Mouse (Mus musculus) ES-Bruce4 (cell line): ENCODE measurements at regions not wholly inside any gene's neighbourhood (a gene's known extent, or its start where the extent isn't known, plus 50 kb on each side); places are given as distances from the start of the nearest gene placed in this dataset.

Source experiments
- CTCF ChIP-seq: IDR thresholded peaks from one replicate; pipeline ENCODE4 v1.8.1; 2011; ENCODE audit warnings: low read depth, low read length
- EP300 ChIP-seq: IDR thresholded peaks from 2 replicates; pipeline ENCODE4 v1.6.1; 2011; ENCODE audit warnings: low read depth, low read length; ENCODE audit not compliant: insufficient read depth
- POLR2A ChIP-seq: IDR thresholded peaks from one replicate; pipeline ENCODE4 v1.8.1; 2011; ENCODE audit warnings: low read length; ENCODE audit not compliant: insufficient read depth

DNA sequence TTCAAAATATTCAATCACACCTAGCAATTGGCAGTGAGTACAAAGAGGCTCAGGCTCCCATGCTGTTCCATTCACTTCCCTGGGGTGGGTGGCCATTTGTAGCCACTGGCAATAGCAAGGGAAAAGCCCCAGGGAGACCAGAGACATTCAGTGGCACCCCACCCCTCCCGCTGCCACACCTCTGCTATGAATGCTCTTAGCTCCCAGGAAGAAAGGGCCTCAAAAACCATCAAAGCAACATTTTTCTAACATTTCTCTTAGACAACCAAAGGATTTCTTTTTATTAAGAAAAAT, 152.2 kb downstream of the Gm11361 start:
- TF ChIP-seq POLR2A (no peak), CTCF (no peak), EP300 (no peak)
